In the genomic region with DNA sequence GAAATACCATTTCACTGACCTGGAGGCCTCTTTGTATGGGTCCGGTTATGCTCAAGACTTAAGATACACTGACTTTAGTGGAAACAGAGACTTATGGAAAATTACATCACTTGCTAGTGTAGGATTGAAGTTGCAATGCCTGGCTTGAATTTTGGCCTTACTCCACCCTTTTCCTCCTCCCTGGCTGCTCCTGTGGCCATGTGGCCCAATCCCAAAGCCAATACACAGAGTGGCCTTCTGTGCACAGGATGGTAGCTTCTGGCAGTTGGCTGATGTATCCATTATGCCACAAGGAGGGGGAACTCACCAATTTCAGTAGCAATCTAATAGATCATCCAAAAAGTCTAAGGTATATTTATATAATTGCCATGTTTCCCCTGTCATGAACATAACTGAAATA, we compare ENCODE assay signal across 19 mouse cellular contexts.
"Had no signal": no experiment of that assay in that cellular context is flagged by ENCODE, and none has a peak within 500 bp of the region (broad histone marks: within the 10 kb centered on the region; RNA-seq: fewer than 3 reads in every experiment).

No protein-coding gene starts in this region.

- H3K4me3 ChIP-seq: layer of hippocampus, adult 2 months; limb, embryonic 12.5 days; limb, embryonic 15.5 days; midbrain, embryonic 12.5 days; midbrain, embryonic 15.5 days; myocyte; neural tube, embryonic 13.5 days; stomach, embryonic 15.5 days had no signal

- H3K4me2 ChIP-seq: limb, embryonic 12.5 days; limb, embryonic 15.5 days; liver, embryonic 11.5 days; lung, embryonic 14.5 days; midbrain, embryonic 12.5 days; midbrain, embryonic 15.5 days; neural tube, embryonic 13.5 days; stomach, embryonic 15.5 days had no signal

- H3K27me3 ChIP-seq: limb, embryonic 12.5 days; limb, embryonic 15.5 days; midbrain, embryonic 12.5 days; midbrain, embryonic 15.5 days; neural tube, embryonic 13.5 days; stomach, embryonic 15.5 days had no signal

- DNase-seq: kidney, postnatal 25 days; layer of hippocampus, adult 9-11 months; liver, postnatal 0 days; lung, embryonic 14.5 days; retina, postnatal 1 day; thymus, postnatal 36 days had no signal

- H3K9ac ChIP-seq: limb, embryonic 12.5 days; limb, embryonic 15.5 days; liver, embryonic 14.5 days; liver, postnatal 0 days; lung, embryonic 14.5 days; midbrain, embryonic 12.5 days; midbrain, embryonic 15.5 days; neural tube, embryonic 13.5 days; stomach, embryonic 15.5 days had no signal

- H3K4me1 ChIP-seq: limb, embryonic 12.5 days; limb, embryonic 15.5 days; midbrain, embryonic 12.5 days; midbrain, embryonic 15.5 days; neural tube, embryonic 13.5 days; stomach, embryonic 15.5 days had no signal

- H3K36me3 ChIP-seq: limb, embryonic 12.5 days; limb, embryonic 15.5 days; midbrain, embryonic 12.5 days; midbrain, embryonic 15.5 days; neural tube, embryonic 13.5 days; stomach, embryonic 15.5 days had no signal

- ATAC-seq: liver, postnatal 0 days; lung, postnatal 0 days; midbrain, embryonic 15.5 days had no signal

- H3K9me3 ChIP-seq: limb, embryonic 12.5 days; limb, embryonic 15.5 days; midbrain, embryonic 12.5 days; midbrain, embryonic 15.5 days; neural tube, embryonic 13.5 days; stomach, embryonic 15.5 days had no signal

- H3K27ac ChIP-seq: kidney, postnatal 0 days; layer of hippocampus, adult 2 months; limb, embryonic 12.5 days; limb, embryonic 15.5 days; liver, embryonic 14.5 days; macrophage; midbrain, embryonic 12.5 days; midbrain, embryonic 15.5 days; neural tube, embryonic 13.5 days; stomach, embryonic 15.5 days had no signal
